Mouse (Mus musculus): ENCODE data around the gene Icam1.
"Not testable (repeated sequence)": the region's sequence is repeated elsewhere in the genome, so short reads cannot be mapped to it uniquely, and the experiment has no call there.

The Icam1 gene

GRCm38 (mm10) chr9:20993165-20993898, 22.5 kb upstream of the Icam1 start:
- no peak for DNase-seq (ENCODE audit: low read depth, low spot score)

- DNase-seq (ENCODE audit: low read depth, low spot score), result no peak
These were observed 20.7 kb upstream of the Icam1 start for GRCm38 (mm10) chr9:20995069-20995468.

- DNase-seq (ENCODE audit: low read depth, low spot score), result no peak
These were observed 18.7 kb upstream of the Icam1 start for GRCm38 (mm10) chr9:20997065-20997464.

- DNase-seq (ENCODE audit: low read depth, low spot score), result not testable (repeated sequence)
These were observed 17.4 kb upstream of the Icam1 start for GRCm38 (mm10) chr9:20998337-20998736.

- no peak for DNase-seq (ENCODE audit: low read depth, low spot score)
These were observed 15.0 kb upstream of the Icam1 start for GRCm38 (mm10) chr9:21000811-21001210.

- DNase-seq (ENCODE audit: low read depth, low spot score), result no peak
These were observed 14.1 kb upstream of the Icam1 start for GRCm38 (mm10) chr9:21001651-21002200.

- DNase-seq (ENCODE audit: low read depth, low spot score), result no peak
These were observed 13.5 kb upstream of the Icam1 start for GRCm38 (mm10) chr9:21002270-21002626.

- DNase-seq (ENCODE audit: low read depth, low spot score), result peak; percentile 88
These were observed 12.9 kb upstream of the Icam1 start, which contains the start of gene Mrpl4 for GRCm38 (mm10) chr9:21002627-21003551. Gene Mrpl4, plus strand, starts transcription at chr9:21002738.

- DNase-seq (ENCODE audit: low read depth, low spot score), result no peak
These were observed 8.4 kb upstream of the Icam1 start for GRCm38 (mm10) chr9:21007313-21007952.

- DNase-seq (ENCODE audit: low read depth, low spot score), result no peak
These were observed 7.8 kb upstream of the Icam1 start for GRCm38 (mm10) chr9:21008007-21008406.

- DNase-seq (ENCODE audit: low read depth, low spot score), result no peak
These were observed 5.4 kb upstream of the Icam1 start for GRCm38 (mm10) chr9:21010362-21010761.

GRCm38 (mm10) chr9:21010939-21011541, 4.7 kb upstream of the Icam1 start:
- DNase-seq (ENCODE audit: low read depth, low spot score), result not testable (repeated sequence)

GRCm38 (mm10) chr9:21011846-21012312, 3.9 kb upstream of the Icam1 start:
- no peak for DNase-seq (ENCODE audit: low read depth, low spot score)

- no peak for DNase-seq (ENCODE audit: low read depth, low spot score)
These were observed 3.4 kb upstream of the Icam1 start for GRCm38 (mm10) chr9:21012368-21012767.

GRCm38 (mm10) chr9:21014691-21015570, 854 bp upstream of the Icam1 start:
- DNase-seq (ENCODE audit: low read depth, low spot score), result no peak

- no peak for DNase-seq (ENCODE audit: low read depth, low spot score)
These were observed 769 bp downstream of the Icam1 start for GRCm38 (mm10) chr9:21016331-21017176.

GRCm38 (mm10) chr9:21017177-21017575, 1.4 kb downstream of the Icam1 start:
- DNase-seq (ENCODE audit: low read depth, low spot score), result no peak

GRCm38 (mm10) chr9:21018600-21018999, 2.8 kb downstream of the Icam1 start:
- DNase-seq (ENCODE audit: low read depth, low spot score), result no peak

- no peak for DNase-seq (ENCODE audit: low read depth, low spot score)
These were observed 5.6 kb downstream of the Icam1 start for GRCm38 (mm10) chr9:21021363-21021762.
